Mouse (Mus musculus): ENCODE results near the gene Gm9833.
A peak's percentile ranks its signal among the peaks of the same experiment; 100 is the strongest.
"Not testable (repeated sequence)": the region's sequence is repeated elsewhere in the genome, so short reads cannot be mapped to it uniquely, and the experiment has no call there.

Gm9833 gene

GRCm38 (mm10) chr3:10087994-10088393 lies at the start of gene Gm9833:
Gm9833 (plus strand) TSS chr3:10088110.
- not testable (repeated sequence) for TF ChIP-seq GATA4 (IDR thresholded peaks at IDR 0.05; ENCODE audit: insufficient replicate concordance, low read length)

GRCm38 (mm10) chr3:10070070-10070469 lies 17.8 kb upstream of the Gm9833 start:
- no peak for TF ChIP-seq GATA4 (IDR thresholded peaks at IDR 0.05; ENCODE audit: insufficient replicate concordance, low read length)

- TF ChIP-seq GATA4 (IDR thresholded peaks at IDR 0.05; ENCODE audit: insufficient replicate concordance, low read length), result peak; percentile 56; the same call in 1 of the 2 replicates
Observed at GRCm38 (mm10) chr3:10075826-10076225, 12.1 kb upstream of the Gm9833 start.

GRCm38 (mm10) chr3:10077096-10077841 lies 10.6 kb upstream of the Gm9833 start:
- TF ChIP-seq GATA4 (IDR thresholded peaks at IDR 0.05; ENCODE audit: insufficient replicate concordance, low read length), result no peak

GRCm38 (mm10) chr3:10078113-10078512 lies 9.8 kb upstream of the Gm9833 start:
- TF ChIP-seq GATA4 (IDR thresholded peaks at IDR 0.05; ENCODE audit: insufficient replicate concordance, low read length), result peak; percentile 51; the same call in 1 of the 2 replicates

- TF ChIP-seq GATA4 (IDR thresholded peaks at IDR 0.05; ENCODE audit: insufficient replicate concordance, low read length), result no peak
Observed at GRCm38 (mm10) chr3:10081336-10081735, 6.6 kb upstream of the Gm9833 start.

- no peak for TF ChIP-seq GATA4 (IDR thresholded peaks at IDR 0.05; ENCODE audit: insufficient replicate concordance, low read length)
Observed at GRCm38 (mm10) chr3:10081911-10082541, 5.9 kb upstream of the Gm9833 start.

GRCm38 (mm10) chr3:10082545-10083062 lies 5.3 kb upstream of the Gm9833 start:
- TF ChIP-seq GATA4 (IDR thresholded peaks at IDR 0.05; ENCODE audit: insufficient replicate concordance, low read length), result no peak

GRCm38 (mm10) chr3:10084102-10084501 lies 3.8 kb upstream of the Gm9833 start:
- TF ChIP-seq GATA4 (IDR thresholded peaks at IDR 0.05; ENCODE audit: insufficient replicate concordance, low read length), result peak; percentile 83; the same call in 1 of the 2 replicates

- TF ChIP-seq GATA4 (IDR thresholded peaks at IDR 0.05; ENCODE audit: insufficient replicate concordance, low read length), result no peak
Observed at GRCm38 (mm10) chr3:10085396-10086119, 2.4 kb upstream of the Gm9833 start.

- no peak for TF ChIP-seq GATA4 (IDR thresholded peaks at IDR 0.05; ENCODE audit: insufficient replicate concordance, low read length)
Observed at GRCm38 (mm10) chr3:10087511-10087910, 399 bp upstream of the Gm9833 start.

GRCm38 (mm10) chr3:10091616-10092140 lies 3.8 kb downstream of the Gm9833 start:
- TF ChIP-seq GATA4 (IDR thresholded peaks at IDR 0.05; ENCODE audit: insufficient replicate concordance, low read length), result no peak

- TF ChIP-seq GATA4 (IDR thresholded peaks at IDR 0.05; ENCODE audit: insufficient replicate concordance, low read length), result no peak
Observed at GRCm38 (mm10) chr3:10092499-10092898, 4.6 kb downstream of the Gm9833 start.

GRCm38 (mm10) chr3:10092914-10093313 lies 5.0 kb downstream of the Gm9833 start:
- no peak for TF ChIP-seq GATA4 (IDR thresholded peaks at IDR 0.05; ENCODE audit: insufficient replicate concordance, low read length)

GRCm38 (mm10) chr3:10095076-10095622 lies 7.2 kb downstream of the Gm9833 start:
- TF ChIP-seq GATA4 (IDR thresholded peaks at IDR 0.05; ENCODE audit: insufficient replicate concordance, low read length), result no peak

Data from liver, adult (tissue).